Mouse (Mus musculus) common myeloid progenitor, adult 5-6 weeks (primary cell): ENCODE results near the gene Nckap5l. TPM values are rescaled to one million over a fixed set of nuclear protein-coding genes. Genes with fewer than 3 reads are reported as not detected.
"Not testable (repeated sequence)": the region's sequence is repeated elsewhere in the genome, so short reads cannot be mapped to it uniquely, and the experiment has no call there.

ENCODE experiments used
- ATAC-seq: replicated peaks from 2 replicates; pipeline ENCODE4 v1.8.0; 2016; ENCODE audit warnings: low read depth, mild to moderate bottlenecking, moderate TSS enrichment, inconsistent platforms; ENCODE audit not compliant: poor library complexity, severe bottlenecking
- total RNA-seq: library from RNA; stranded (forward); fragments of 200-1000, 187-1606 nt; gene quantifications from 2 replicates; pipeline ENCODE4 v1.2.3, GENCODE M21; 2017

Gene Nckap5l
- total RNA-seq, 1 experiment from 2014 or later: 6.7 TPM

DNA sequence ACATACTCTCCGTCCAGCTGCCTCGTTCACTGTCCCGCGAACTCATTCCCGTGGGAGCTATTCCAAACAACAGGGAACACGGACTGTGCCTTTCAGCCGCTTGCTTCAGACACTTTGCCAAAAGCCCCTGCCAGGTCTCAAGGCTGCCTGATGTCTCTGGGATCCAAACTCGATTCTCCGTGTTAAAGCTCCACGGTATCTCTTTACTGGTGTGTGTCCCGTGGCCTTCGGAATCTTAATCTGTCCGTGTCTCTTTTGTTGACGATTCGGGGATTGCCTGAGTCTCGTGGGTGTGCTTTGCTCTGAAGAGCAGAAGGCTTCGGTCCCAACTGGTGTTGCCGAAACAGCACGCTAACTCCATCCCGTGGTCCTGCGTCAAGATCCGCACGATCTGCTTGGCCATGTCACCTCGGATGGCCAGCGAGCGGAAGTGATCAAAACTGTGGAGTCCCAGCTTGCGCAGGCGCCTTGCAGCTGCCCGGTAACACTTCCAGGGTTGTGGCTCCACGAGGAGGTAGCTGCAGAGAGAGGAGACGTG is 12.7 kb upstream of the Nckap5l start:
- no peak for ATAC-seq

DNA sequence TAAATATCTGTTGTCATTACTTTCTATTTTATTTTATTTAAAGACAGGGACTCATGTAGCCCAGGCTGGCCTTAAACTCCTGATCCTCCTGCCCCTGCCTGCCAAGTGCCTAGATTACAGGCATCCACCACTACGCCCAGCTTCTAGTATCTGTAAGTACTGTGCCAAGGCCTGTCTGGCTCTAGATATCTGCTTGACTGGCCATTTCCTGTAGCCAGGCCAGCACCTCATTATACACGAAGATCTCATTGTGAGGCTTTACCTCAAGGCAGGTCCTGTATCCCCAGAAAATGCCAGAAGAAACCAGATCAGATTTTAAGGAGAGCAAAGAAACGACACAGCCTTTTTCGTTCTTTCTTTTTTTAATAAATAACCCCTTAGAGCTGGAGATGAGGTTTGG is 12.2 kb upstream of the Nckap5l start:
- ATAC-seq: no peak

DNA sequence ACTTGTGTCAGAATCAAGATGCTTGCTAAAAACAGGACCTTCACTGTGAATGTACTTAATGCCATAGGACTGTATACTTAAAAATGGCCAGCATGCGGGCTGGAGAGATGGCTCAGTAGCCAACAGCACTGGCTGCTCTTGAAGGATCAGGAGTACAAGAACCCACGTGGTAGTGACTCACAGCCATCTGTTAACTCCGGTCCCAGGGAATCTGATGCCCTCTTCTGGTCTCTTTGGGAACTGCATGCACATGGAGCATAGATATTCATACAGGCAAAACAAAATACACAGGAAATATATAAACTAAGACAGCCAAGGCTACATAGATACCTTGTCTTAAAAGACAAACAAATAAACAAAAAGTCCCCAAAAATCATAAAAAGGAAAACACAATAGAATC is 11.5 kb upstream of the Nckap5l start:
- peak; percentile 55 for ATAC-seq

DNA sequence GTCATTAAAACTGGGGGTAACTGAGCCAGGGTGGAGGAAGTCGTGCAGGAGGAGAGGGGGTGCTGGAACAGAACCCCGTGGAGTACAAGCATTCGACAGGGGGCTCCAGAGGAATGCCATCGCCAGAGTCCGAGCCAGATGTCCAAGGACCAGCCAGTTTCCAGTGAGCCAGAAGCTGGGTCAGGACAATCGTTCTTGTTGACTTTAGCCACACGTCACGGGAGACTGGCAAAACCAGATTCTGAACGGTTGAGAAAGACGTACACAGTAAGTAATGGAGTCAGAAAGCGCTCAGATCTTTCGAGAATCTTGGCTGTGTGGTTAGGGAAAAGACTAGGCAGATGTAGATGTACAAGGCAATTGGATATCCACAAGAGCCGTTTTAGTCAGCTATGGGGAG is 5.6 kb upstream of the Nckap5l start:
- no peak for ATAC-seq

DNA sequence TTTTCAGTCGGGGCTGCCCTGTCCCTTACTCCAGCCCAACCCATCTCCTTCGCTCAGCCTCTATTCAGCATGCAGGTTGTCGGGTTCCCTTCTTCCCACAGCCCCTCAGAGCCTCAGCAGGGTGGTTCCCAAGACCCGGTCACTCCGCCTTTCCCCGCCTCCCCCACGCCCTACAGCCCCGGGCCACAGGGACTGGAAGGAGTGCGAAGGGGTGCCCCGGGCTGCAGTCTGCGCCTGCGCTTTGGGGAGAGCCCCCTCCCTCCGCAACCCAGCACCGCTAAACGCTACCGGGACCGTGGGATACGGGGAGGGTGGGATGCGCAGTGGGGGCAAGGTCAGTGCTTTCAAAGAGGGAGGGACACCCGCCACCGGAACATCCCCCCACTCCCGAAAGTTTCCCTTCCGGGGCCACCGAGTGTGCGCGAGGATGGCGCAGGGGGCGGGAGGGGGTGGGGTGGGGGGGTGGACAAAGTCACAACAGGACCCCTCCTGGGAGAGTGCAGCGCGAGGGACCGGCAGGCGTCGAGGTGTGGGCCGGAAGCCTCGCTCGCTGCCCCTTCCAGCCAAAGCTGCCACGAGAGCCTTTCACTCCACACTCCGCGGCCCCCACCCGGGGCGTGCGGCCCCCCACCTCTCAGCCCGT is 464 bp downstream of the Nckap5l start:
- peak; percentile 22; the same call in 1 of the 2 replicates for ATAC-seq

DNA sequence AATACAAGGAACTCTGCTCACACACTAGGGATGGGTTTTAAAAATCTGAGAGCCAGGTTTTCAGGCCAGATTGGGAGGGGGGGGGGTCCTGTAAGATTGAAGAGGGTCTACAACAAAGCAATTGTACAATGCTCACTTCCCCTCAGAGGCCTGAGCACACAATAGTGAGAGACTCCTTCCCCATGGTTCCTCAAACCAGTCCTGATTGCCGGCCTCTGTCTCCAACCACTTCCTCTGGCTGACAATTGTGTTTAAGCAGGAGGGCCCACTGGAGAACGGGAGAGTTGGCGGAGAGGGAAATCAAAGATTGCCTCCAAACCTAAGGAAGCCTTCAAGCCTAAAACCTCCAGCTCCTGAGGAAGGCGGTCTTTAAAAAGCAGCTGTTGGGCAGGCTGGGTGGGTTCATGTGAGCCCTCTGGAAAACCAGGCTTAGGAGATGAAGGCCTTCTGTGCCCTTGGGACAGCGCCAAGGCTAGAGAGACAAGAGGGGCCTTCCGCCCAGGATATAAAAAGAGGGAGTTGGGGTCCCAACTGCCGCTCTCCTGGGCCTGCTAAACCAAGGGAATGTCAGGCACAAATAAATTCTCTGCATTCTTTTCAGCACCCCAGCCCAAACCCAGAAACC is 1.1 kb downstream of the Nckap5l start:
- peak; percentile 63 for ATAC-seq

DNA sequence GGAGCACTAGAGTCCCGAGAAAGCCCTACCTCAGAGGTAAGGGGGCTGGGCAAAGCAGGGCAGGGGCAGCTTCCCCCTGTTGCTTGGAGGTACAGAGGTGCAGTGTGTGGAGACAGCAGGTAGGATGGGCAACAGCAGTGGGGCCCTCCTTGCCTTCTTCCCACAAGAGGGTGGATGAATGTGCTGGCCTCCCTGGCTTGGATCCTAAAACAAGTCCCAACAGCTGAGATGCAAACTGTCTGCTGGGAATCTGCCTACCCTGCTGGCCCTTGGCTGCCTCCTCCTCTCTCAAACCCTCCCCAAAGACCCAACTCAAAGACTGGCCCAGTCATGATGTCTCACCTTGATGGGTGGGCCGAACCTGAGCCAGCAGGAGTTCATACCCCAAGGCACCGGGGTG is 2.1 kb downstream of the Nckap5l start:
- ATAC-seq: no peak

DNA sequence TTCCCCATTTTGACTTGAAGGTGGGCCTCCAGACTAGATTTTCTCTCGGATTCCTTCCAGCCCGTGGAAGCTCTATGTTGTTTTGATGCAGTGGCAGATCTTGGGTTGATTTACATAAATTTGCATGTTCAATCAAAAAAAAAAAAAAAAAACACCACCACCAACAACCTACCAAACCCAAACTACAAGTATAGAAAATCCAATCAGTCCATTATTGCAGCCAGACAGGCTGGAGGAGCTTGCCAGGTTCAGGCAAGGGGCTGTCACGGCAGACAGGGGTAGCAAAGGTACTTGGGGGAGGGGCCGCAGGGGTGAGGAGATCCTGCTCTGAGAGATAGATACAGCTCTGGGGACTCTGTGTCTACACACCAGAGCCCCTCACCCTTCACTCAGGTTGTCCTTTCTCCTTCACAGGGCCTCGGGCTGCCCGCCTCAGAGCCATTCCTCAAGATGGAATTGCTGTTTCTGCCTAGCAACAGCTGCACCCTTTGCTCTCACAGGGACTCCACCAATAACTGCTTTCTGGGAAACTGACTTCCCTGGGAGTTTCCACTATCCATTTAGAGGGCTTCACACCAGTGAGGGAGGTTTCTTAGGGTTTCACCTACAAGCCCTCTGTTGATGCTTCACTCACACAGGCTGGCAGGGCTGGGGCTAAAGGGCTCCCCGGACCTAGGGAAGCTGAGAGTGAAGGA is 2.8 kb downstream of the Nckap5l start:
- no peak for ATAC-seq

DNA sequence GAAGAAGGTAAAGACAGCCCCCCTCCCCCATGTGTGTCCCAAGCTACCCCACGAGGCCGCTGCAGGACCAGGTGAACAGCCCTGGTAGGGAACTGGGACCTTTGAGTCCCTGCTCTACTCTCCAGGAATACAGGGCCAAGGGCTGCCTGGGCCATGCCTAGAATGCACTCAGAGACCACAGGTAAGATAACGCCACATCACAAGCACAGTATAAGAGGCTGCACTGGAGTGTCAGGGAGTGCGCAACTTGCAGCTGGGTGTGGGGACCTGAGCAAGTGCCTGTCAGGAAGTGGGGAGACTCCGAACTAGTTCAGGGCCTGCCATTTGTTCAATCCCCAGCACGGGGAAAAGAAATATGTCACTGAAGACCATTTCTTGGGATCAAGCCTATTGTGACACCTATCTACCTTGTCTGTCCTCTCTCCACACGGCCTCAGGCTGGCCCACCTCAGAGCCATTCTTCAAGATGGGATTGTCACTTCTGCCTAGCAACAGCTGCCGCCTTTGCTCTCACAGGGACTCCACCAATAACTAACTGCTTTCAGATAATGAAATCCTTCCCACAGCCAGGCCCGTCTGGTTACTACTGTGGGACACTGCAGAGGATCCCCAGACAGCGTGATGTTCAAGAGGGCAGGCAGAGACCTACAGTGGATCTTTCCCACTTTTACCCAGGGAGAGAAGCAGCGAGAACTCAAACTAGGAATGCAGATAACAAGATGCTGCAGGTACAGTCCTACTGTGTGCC is 4.2 kb downstream of the Nckap5l start:
- no peak for ATAC-seq

DNA sequence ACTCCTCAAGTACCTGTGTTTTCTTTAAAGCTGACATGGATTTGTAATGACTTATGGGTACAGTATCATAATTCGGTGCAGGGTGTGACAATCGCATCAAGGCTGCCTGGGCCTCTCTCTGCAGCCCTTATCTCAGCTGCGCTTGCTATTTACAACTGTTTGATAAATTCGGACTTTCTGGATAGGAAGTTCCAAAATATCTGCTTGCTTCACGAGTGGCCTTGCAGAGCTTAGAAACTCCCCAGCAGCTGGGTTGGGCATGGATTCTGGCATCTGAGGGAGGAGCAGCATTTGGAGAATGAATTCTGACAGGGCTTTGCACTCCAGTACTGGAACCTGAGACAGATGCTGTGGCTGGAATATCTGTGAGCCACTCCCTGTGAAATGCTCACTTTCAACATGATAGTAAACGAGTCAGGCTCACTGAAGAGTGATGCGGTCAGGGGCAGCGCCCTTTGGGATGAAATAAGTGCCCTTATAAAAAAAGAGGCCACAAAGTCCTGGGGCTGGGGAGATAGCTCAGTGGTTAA is 7.7 kb downstream of the Nckap5l start:
- ATAC-seq: peak; percentile 26; the same call in 1 of the 2 replicates

DNA sequence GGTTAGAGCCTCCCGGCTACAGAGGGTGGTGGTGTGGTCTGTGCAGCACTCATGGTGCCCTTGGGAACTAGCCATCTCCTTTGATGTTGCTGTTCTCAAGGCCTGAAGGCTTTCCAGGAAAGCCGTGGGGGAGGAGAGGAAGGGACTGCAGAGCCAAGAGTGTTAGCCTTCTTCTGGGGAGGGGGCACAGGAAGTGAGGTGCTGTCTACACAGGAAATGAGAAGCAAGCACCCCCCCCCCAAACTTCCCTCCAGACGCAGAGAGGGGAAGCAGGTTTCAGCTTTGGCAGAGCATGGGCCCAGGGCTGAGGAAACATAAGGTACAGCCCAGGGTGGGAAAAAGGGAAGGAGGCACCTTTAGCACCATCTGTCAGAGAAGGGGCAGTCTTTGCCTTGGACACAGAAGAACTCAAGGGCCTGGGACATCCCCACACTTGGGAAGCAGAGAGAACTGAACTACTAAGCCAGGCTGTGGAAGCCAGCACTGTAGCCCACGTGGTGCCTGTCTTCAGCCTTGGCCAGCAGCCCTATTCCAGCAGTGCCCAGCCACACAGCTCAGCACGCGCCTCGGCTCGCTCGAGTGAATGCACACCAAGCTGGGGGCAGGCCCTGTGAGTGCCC is 8.3 kb downstream of the Nckap5l start:
- peak; percentile 85 for ATAC-seq

DNA sequence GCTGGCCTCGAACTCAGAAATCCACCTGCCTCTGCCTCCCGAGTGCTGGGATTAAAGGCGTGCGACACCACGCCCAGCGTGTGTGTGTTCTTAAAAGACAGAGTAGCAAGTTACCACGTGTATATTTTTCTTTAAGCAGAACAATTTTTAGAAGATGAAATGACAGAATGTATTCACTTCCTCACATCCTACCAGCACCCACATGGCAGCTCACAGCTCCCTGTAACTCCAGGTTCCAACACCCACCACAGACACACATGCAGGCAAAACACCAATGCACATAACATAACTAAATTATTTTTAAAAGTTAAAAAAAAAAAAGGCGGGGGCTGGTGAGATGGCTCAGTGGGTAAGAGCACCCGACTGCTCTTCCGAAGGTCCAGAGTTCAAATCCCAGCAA is 11.4 kb downstream of the Nckap5l start:
- ATAC-seq: not testable (repeated sequence)

DNA sequence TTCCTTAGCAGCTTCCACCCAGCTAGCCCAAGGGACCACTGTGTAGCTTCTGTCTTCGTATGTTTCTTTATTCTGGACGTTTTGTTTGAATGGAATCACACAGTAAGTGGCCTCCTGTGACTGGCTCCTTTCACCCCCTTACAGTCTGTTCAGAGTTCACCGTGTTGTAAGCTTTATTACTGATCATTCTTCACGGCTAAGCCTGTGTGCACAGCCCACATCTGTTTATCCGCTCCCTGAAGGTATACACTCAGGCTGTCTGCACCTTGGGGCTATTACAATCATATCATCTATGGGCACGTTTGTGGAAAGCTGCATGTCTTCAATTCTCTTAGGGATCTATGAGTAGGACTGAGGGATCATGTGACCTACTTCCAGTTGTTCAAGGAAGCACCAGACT is 12.0 kb downstream of the Nckap5l start:
- ATAC-seq: no peak

DNA sequence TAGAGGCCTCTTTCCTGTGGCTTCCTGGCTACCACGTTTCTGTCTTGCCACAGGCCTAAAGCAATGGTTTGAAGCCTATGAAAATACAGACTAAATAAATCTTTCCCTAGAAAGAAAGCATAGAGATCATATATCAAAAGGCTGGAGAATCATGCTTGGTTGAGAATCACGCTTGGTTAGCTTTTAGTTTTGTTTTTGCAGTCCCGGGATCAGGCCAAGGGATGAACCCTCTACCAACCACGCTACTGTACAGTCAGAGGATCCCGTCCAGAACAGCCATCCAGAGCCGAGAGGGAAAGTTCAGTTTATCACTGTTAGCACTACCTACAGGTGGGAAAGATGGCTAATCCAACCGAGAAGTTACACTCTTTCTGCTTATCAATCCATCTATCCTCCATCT is 15.2 kb downstream of the Nckap5l start:
- no peak for ATAC-seq

DNA sequence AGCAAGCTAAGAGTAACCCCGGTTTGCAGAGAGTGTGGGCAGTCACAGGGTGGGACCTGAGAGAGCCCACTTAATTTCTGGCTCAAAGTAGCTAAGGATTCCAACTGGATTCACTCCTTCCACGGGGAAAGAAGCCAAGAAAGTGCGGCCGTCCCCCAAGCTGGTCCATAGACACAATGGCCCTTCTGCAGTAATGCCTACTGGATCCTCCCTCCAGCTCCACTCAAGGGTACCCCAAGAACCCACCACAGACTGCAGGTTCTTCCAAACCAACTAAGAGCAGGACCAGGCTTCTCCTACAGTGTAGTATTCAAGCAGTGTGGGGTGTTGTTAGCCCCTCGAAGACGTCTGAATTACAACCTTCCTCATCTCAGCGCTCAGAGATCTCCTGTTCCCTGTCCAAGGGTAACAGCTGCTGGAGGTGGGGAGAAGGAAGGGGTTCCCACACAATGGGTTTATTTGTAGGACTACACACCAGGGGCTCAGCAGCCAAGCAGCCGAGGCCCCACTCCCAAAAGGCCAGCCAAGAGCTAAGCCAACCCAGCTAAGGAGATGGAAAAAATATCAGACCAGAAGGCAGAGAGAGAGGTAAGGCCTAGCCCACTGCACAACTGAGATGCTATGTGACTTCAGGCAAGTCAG is 16.6 kb downstream of the Nckap5l start:
- no peak for ATAC-seq

DNA sequence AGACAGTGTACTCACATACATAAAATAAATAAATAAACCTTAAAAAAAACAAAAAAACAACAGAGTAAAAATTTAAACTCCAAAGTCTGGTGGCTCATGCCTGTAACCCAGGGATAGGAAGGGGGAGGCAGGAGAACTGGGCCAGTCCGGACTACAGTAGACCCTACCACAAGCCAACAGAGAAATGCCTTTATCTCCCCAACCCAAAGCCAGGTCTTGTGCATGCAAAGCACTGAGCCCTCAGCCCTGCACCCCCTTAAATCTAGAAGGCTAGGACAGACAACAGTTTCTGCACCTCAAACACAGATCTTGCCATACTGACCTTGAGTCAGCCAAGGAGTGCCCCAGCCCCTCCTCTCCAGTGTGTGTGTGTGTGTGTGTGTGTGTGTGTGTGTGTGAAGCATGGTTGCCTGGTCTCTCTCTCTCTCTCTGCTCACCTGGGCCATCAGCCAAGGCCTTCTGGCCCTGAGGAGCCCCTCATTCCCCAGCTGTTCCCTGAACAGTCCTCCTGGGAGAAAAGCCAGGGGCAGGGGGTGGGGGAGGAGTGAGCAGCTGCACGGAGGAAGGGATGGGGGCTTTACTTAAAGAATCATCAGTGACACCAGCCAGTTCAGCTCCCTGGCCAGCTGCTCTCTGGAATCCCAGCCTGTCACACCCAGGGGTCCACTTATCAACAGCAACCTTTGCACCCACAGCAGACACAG is 17.3 kb downstream of the Nckap5l start:
- no peak for ATAC-seq

DNA sequence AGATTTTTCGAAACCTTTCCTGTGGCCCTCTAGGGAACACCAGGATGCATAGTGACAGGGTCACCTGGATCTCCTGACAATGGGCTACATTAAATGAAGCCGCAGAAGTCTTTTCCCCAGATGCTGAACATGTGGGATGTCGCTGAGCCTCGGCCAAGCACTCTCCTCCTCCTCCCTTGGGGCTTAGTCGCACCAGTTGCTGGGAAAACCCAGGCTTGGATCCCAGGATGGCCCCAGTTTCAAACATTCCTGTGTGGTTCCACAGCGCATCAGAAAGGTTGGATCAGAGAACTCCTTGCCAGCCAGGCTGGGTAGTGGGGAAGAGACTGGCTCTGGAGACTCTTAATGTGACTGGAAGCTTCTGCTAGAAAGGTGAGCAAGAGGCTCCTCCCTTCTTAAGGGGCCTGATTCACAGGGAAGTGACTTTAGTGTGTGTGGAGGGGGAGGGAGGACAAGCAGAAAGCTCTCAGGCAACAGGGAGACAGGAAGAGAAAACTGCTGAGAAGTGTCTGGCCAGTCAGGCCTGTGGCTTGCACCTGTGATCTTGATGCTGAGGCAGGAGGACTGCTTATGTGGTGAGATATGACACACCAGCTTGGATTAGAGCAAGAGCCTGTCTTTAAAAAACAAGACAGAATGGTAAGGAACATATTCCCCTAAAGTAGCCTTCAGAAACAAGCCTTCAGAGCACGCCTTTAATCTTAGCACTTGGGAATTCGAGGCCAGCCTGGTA is 18.4 kb downstream of the Nckap5l start:
- no peak for ATAC-seq

DNA sequence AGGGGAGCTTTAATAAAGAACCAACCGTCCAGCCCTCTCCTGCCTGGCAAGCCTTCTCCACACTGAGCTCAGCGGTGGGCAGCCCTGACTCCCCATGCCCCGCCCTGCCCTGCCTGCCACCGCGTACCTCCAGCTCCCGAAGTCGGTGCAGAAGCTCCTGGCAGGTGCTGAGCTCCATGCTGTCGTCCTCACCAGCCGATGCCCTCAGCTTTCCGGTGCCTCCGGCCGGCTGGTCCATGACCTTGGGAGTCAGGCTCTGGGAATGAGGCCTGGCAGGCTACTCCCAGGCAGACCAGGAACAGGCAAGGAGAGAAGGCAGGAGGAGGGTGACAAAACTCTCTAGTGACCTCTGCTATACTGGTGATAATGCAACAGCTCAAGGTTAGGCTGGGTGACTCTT is 23.6 kb downstream of the Nckap5l start:
- no peak for ATAC-seq
